Mouse (Mus musculus): Measurements from ENCODE around the gene Slc9a3r1.

Gene Slc9a3r1

GRCm38 (mm10) chr11:115162832-115163480, at the start of gene Slc9a3r1:
TSS of gene Slc9a3r1 (plus strand) at chr11:115163341.
- peak; percentile 98 for DNase-seq (ENCODE audit: low read depth)

GRCm38 (mm10) chr11:115119409-115119808, 43.7 kb upstream of the Slc9a3r1 start:
- no peak for DNase-seq (ENCODE audit: low read depth)

- no peak for DNase-seq (ENCODE audit: low read depth)
Measured at GRCm38 (mm10) chr11:115128483-115128882, 34.7 kb upstream of the Slc9a3r1 start.

GRCm38 (mm10) chr11:115129508-115130126, 33.5 kb upstream of the Slc9a3r1 start:
- no peak for DNase-seq (ENCODE audit: low read depth)

- DNase-seq (ENCODE audit: low read depth) = no peak
Measured at GRCm38 (mm10) chr11:115131768-115132381, 31.3 kb upstream of the Slc9a3r1 start.

- DNase-seq (ENCODE audit: low read depth) = no peak
Measured at GRCm38 (mm10) chr11:115133800-115134199, 29.3 kb upstream of the Slc9a3r1 start, which contains the start of gene Cd300lf. TSS of gene Cd300lf (minus strand) at chr11:115133992.

- DNase-seq (ENCODE audit: low read depth) = no peak
Measured at GRCm38 (mm10) chr11:115138597-115139262, 24.4 kb upstream of the Slc9a3r1 start.

GRCm38 (mm10) chr11:115141970-115142369, 21.2 kb upstream of the Slc9a3r1 start:
- DNase-seq (ENCODE audit: low read depth) = no peak

GRCm38 (mm10) chr11:115147813-115148212, 15.3 kb upstream of the Slc9a3r1 start:
- no peak for DNase-seq (ENCODE audit: low read depth)

GRCm38 (mm10) chr11:115150741-115151254, 12.3 kb upstream of the Slc9a3r1 start:
- DNase-seq (ENCODE audit: low read depth) = no peak

GRCm38 (mm10) chr11:115151755-115152429, 11.2 kb upstream of the Slc9a3r1 start:
- no peak for DNase-seq (ENCODE audit: low read depth)

GRCm38 (mm10) chr11:115153088-115153487, 10.1 kb upstream of the Slc9a3r1 start:
- no peak for DNase-seq (ENCODE audit: low read depth)

- DNase-seq (ENCODE audit: low read depth) = peak; percentile 85
Measured at GRCm38 (mm10) chr11:115153699-115154292, 9.3 kb upstream of the Slc9a3r1 start.

- DNase-seq (ENCODE audit: low read depth) = no peak
Measured at GRCm38 (mm10) chr11:115155053-115155634, 8.0 kb upstream of the Slc9a3r1 start.

GRCm38 (mm10) chr11:115157933-115158719, 5.0 kb upstream of the Slc9a3r1 start:
- no peak for DNase-seq (ENCODE audit: low read depth)

GRCm38 (mm10) chr11:115160016-115160797, 2.9 kb upstream of the Slc9a3r1 start:
- no peak for DNase-seq (ENCODE audit: low read depth)

- no peak for DNase-seq (ENCODE audit: low read depth)
Measured at GRCm38 (mm10) chr11:115160883-115161577, 2.1 kb upstream of the Slc9a3r1 start.

GRCm38 (mm10) chr11:115161578-115162204, 1.4 kb upstream of the Slc9a3r1 start:
- no peak for DNase-seq (ENCODE audit: low read depth)
